Mouse (Mus musculus): ENCODE measurements around the gene Mrc1.

GRCm38 (mm10) chr2:14272088-14272487, 42.9 kb downstream of the Mrc1 start:
- no peak for TF ChIP-seq POLR2A (IDR thresholded peaks at IDR 0.05; ENCODE audit: low read depth, low read length)
- TF ChIP-seq CTCF (IDR thresholded peaks at IDR 0.05; ENCODE audit: extremely low read depth, insufficient read length, insufficient replicate concordance, low read depth, low read length), result no peak

All from small intestine, adult 2 months (tissue).